Mouse (Mus musculus) hindbrain, embryonic 13.5 days (tissue): Measurements from ENCODE around the gene Gucy1a1. TPM values are rescaled to one million over a fixed set of nuclear protein-coding genes. Genes with fewer than 3 reads are reported as not detected.

Experiments used
- ATAC-seq: fragments of 200-750 bp; cut with Nextera tagmentation; 2 replicates; pipeline ENCODE4 v1.8.0; 2017; ENCODE audit warnings: moderate TSS enrichment; ENCODE audit not compliant: low FRiP score
- H3K27ac ChIP-seq: fragments of 300-500 bp; sonication (generic); 2 replicates; pipeline ENCODE4 v1.5.1; 2015; ENCODE audit warnings: inconsistent platforms, mild to moderate bottlenecking, moderate library complexity
- H3K27me3 ChIP-seq: fragments of 300-500 bp; sonication (generic); 2 replicates; pipeline ENCODE4 v1.6.1; 2015; ENCODE audit warnings: mild to moderate bottlenecking, inconsistent platforms
- H3K36me3 ChIP-seq: fragments of 300-500 bp; sonication (generic); 2 replicates; pipeline ENCODE4 v1.6.1; 2015; ENCODE audit warnings: mild to moderate bottlenecking, inconsistent platforms
- H3K4me1 ChIP-seq: fragments of 300-500 bp; sonication (generic); replicated peaks from 2 replicates; pipeline ENCODE4 v1.6.1; 2015; ENCODE audit warnings: inconsistent platforms
- H3K4me2 ChIP-seq: fragments of 300-500 bp; sonication (generic); 2 replicates; pipeline ENCODE4 v1.6.1; 2015; ENCODE audit warnings: inconsistent platforms, mild to moderate bottlenecking, moderate library complexity
- H3K4me3 ChIP-seq: fragments of 300-500 bp; sonication (generic); 2 replicates; pipeline ENCODE4 v1.5.1; 2015; ENCODE audit warnings: mild to moderate bottlenecking, inconsistent platforms
- H3K9ac ChIP-seq: fragments of 300-500 bp; sonication (generic); 2 replicates; pipeline ENCODE4 v1.6.1; 2015; ENCODE audit warnings: mild to moderate bottlenecking, inconsistent platforms
- H3K9me3 ChIP-seq: fragments of 300-500 bp; sonication (generic); 2 replicates; pipeline ENCODE4 v1.6.1; 2016; ENCODE audit warnings: inconsistent platforms
- WGBS: fragments of 180-500 bp; shearing (Covaris S2); methylation state at CpG from one replicate; pipeline ENCODE4 v1.1.7; 2015; 5-methylcytosine and 5-hydroxymethylcytosine counted together
- polyA plus RNA-seq: library from polyadenylated mRNA; unstranded; fragments of >200 nt; fragmentation: Nextera tagmentation; extraction: Ambion mirVana; gene quantifications from 2 replicates; pipeline ENCODE4 v1.2.1, GENCODE M21; 2015

Gene Gucy1a1
- polyA plus RNA-seq, 1 experiment from 2014 or later: 15.3 TPM

GRCm38 (mm10) chr3:82138002-82138667 is 7.5 kb downstream of the Gucy1a1 start:
- Histone ChIP-seq H3K9me3 (no peaks in the 10 kb centered on the region), H3K4me2 (no peak overlapping the region), H3K27ac (no peak overlapping the region), H3K4me1 (0 out of 2 replicates have a peak, but pooled peaks cover 3% of the 10 kb centered on the region), H3K36me3 (no peaks in the 10 kb centered on the region), H3K4me3 (no peak overlapping the region), H3K27me3 (no peaks in the 10 kb centered on the region), H3K9ac (no peak overlapping the region)
- 73% methylated on average over 13 of the region's 13 CpGs for WGBS
- no peak for ATAC-seq

- no peaks in the 10 kb centered on the region for H3K9me3 ChIP-seq
- 76% methylated on average over 1 of the region's 1 CpGs for WGBS
- 0 out of 2 replicates have a peak, but pooled peaks cover 3% of the 10 kb centered on the region for H3K4me1 ChIP-seq
- H3K4me3 ChIP-seq: no peak overlapping the region
- no peaks in the 10 kb centered on the region for H3K36me3 ChIP-seq
- no peak overlapping the region for H3K9ac ChIP-seq
- ATAC-seq: no peak
- H3K27ac ChIP-seq: no peak overlapping the region
- no peak overlapping the region for H3K4me2 ChIP-seq
- H3K27me3 ChIP-seq: no peaks in the 10 kb centered on the region
These were observed 10.1 kb downstream of the Gucy1a1 start for GRCm38 (mm10) chr3:82135483-82135882.

DNA sequence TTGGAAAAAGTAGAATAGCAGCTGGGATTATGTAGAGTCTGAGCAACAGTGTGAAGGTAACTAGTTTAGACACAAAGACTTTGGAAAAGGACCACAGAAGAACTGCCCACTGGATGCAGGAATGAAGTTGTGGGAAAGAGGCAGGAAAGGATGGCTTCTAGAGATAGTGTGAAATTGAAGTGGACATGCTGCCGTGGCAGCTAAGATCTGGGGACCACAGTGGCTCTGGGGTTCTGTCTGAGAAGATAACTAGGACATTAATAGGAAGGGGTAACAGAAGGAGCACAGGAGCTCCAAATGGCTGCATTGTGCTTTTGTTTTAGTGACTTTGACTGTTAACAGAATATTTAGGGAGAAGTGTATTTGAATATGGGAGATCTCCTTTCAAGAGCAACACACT is 16.3 kb downstream of the Gucy1a1 start:
- no peak overlapping the region for H3K9ac ChIP-seq
- no peak overlapping the region for H3K27ac ChIP-seq
- H3K4me2 ChIP-seq: no peak overlapping the region
- H3K27me3 ChIP-seq: no peaks in the 10 kb centered on the region
- no peak overlapping the region for H3K4me3 ChIP-seq
- WGBS: 71% methylated on average over 1 of the region's 1 CpGs
- no peaks in the 10 kb centered on the region for H3K4me1 ChIP-seq
- ATAC-seq: no peak
- no peaks in the 10 kb centered on the region for H3K36me3 ChIP-seq
- no peaks in the 10 kb centered on the region for H3K9me3 ChIP-seq

- no peak for ATAC-seq
- no peak overlapping the region for H3K4me3 ChIP-seq
- H3K4me2 ChIP-seq: no peak overlapping the region
- no peaks in the 10 kb centered on the region for H3K36me3 ChIP-seq
- H3K9me3 ChIP-seq: no peaks in the 10 kb centered on the region
- H3K27ac ChIP-seq: no peak overlapping the region
- H3K9ac ChIP-seq: no peak overlapping the region
- no peaks in the 10 kb centered on the region for H3K4me1 ChIP-seq
- 82% methylated on average over 1 of the region's 1 CpGs for WGBS
- H3K27me3 ChIP-seq: no peaks in the 10 kb centered on the region
These were observed 21.0 kb downstream of the Gucy1a1 start for GRCm38 (mm10) chr3:82124567-82124966.

DNA sequence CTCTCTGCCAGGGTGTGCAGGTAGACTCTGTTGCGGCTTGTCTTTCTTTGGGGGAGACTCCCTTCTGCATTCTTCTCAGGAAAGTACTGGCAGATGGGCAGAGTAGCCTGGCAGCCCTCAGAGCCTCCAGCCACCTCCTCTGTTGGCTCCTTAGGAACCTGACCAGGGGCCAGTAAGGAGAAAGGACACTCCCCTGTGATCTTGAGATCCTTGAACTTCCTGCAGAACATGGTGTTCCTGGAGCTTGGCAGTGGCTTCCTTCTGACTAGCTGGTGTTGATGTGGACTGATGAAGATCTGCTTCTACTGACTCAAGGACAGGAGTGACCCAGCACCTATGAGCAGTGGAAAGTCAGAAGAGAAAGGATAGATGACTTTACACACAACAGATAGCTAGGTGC is 26.7 kb downstream of the Gucy1a1 start:
- H3K4me3 ChIP-seq: no peak overlapping the region
- H3K4me2 ChIP-seq: no peak overlapping the region
- H3K9me3 ChIP-seq: no peaks in the 10 kb centered on the region
- whole genome bisulfite sequencing: 97% methylated on average over 1 of the region's 1 CpGs
- no peak overlapping the region for H3K27ac ChIP-seq
- no peaks in the 10 kb centered on the region for H3K27me3 ChIP-seq
- H3K9ac ChIP-seq: no peak overlapping the region
- H3K4me1 ChIP-seq: no peaks in the 10 kb centered on the region
- H3K36me3 ChIP-seq: no peaks in the 10 kb centered on the region
- no peak for ATAC-seq

GRCm38 (mm10) chr3:82112439-82112838 is 33.1 kb downstream of the Gucy1a1 start:
- no peak overlapping the region for H3K9ac ChIP-seq
- H3K4me1 ChIP-seq: no peaks in the 10 kb centered on the region
- H3K36me3 ChIP-seq: no peaks in the 10 kb centered on the region
- ATAC-seq: no peak
- H3K27ac ChIP-seq: no peak overlapping the region
- no peak overlapping the region for H3K4me3 ChIP-seq
- WGBS: 76% methylated on average over 2 of the region's 2 CpGs
- H3K4me2 ChIP-seq: no peak overlapping the region
- H3K27me3 ChIP-seq: no peaks in the 10 kb centered on the region
- H3K9me3 ChIP-seq: no peaks in the 10 kb centered on the region

DNA sequence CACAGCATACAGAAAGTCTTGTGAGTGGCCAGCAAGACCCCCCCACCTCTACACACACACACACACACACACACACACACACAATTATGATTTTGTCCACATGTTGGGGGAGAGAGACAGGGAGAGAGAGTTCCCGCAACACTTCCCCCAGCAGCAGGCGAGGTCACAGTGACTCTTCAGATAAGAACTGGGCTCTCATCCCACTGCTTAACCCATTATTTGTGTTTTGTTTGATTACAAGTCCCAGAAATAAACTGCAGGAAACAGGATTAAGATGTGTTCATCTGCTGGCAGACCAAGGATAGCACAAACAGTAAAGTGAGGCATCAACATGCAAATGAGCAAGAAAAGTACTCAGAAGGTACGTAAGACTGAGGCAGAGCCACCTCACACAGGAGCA is 33.6 kb downstream of the Gucy1a1 start:
- no peaks in the 10 kb centered on the region for H3K36me3 ChIP-seq
- H3K9ac ChIP-seq: no peak overlapping the region
- no peaks in the 10 kb centered on the region for H3K27me3 ChIP-seq
- 72% methylated on average over 3 of the region's 3 CpGs for WGBS
- H3K27ac ChIP-seq: no peak overlapping the region
- H3K4me1 ChIP-seq: no peaks in the 10 kb centered on the region
- H3K9me3 ChIP-seq: no peaks in the 10 kb centered on the region
- no peak overlapping the region for H3K4me3 ChIP-seq
- ATAC-seq: no peak
- H3K4me2 ChIP-seq: no peak overlapping the region

DNA sequence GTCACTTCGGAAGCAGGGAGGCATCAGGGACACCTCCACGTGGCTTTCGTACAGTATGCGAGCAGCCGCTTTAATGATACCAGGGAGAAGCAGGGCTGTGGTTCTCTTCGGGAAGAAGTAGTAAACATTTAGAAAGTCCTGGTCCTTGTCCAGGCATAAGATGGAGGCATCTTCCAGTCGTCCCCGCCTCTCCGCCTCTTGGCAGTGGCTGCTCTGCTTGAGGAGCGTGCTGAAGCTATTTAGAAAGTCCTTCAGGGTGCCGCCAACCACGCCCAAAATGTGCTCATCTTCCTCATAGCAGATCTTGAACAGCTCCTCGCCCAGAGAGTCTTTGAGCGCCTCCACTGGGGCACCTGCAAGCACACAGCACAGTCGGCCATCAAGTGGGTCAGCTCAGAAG is 36.6 kb downstream of the Gucy1a1 start:
- WGBS: 95% methylated on average over 15 of the region's 15 CpGs

DNA sequence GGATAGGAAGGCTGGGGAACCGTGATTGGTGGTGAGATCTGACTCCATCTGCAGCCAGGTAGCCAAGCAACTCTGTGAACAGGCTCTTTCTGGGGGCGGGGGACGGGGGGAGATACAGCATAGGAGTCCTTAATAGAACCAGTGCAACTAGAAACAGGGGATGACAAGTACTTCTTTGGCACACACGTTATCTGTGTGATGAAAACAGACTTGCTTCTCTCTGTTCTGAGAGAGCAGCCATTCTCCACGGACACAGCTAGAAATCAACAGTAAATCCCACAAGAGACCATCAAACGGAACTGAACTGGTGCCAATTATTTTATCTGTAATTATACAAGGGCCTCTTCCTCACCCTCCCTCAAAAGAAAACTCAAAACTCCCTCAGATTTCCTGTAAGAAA is 41.4 kb downstream of the Gucy1a1 start:
- no peaks in the 10 kb centered on the region for H3K27me3 ChIP-seq
- no peaks in the 10 kb centered on the region for H3K36me3 ChIP-seq
- no peak overlapping the region for H3K4me2 ChIP-seq
- no peaks in the 10 kb centered on the region for H3K4me1 ChIP-seq
- 84% methylated on average over 6 of the region's 6 CpGs for WGBS
- no peaks in the 10 kb centered on the region for H3K9me3 ChIP-seq
- no peak overlapping the region for H3K9ac ChIP-seq
- no peak overlapping the region for H3K27ac ChIP-seq
- H3K4me3 ChIP-seq: no peak overlapping the region
- no peak for ATAC-seq

More for the DNA sequence above, 36.6 kb downstream of the Gucy1a1 start:
- Histone ChIP-seq H3K4me1 (no peaks in the 10 kb centered on the region), H3K27ac (no peak overlapping the region), H3K9ac (no peak overlapping the region), H3K36me3 (no peaks in the 10 kb centered on the region), H3K4me2 (no peak overlapping the region), H3K4me3 (no peak overlapping the region), H3K9me3 (no peaks in the 10 kb centered on the region), H3K27me3 (no peaks in the 10 kb centered on the region)
- no peak for ATAC-seq

- H3K9me3 ChIP-seq: no peaks in the 10 kb centered on the region
- H3K4me2 ChIP-seq: no peak overlapping the region
- WGBS: 89% methylated on average over 6 of the region's 6 CpGs
- no peaks in the 10 kb centered on the region for H3K27me3 ChIP-seq
- H3K36me3 ChIP-seq: no peaks in the 10 kb centered on the region
- H3K4me3 ChIP-seq: no peak overlapping the region
- no peaks in the 10 kb centered on the region for H3K4me1 ChIP-seq
- ATAC-seq: no peak
- H3K9ac ChIP-seq: no peak overlapping the region
- H3K27ac ChIP-seq: no peak overlapping the region
These were observed 46.5 kb downstream of the Gucy1a1 start for GRCm38 (mm10) chr3:82099127-82099526.

DNA sequence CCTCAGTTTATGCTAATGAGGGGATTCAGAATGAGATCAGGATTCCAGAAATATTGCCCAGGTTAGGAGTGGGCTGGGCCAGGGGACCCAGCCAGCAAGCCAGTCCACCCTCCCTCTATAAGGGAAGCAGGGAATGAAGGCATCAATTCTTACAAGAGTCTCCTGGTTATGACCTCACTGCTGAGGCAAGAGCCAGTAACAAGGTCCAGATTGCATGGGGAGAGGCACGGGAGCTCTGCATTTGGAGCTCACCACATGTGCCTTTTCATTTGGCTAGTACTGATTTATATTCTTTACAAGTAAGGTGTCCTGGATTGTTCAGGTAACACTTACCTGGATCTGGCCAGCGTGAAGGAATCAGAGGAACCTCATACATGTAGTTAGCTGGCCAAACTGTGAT is 48.8 kb downstream of the Gucy1a1 start:
- Histone ChIP-seq H3K4me2 (no peak overlapping the region), H3K36me3 (no peaks in the 10 kb centered on the region), H3K4me1 (no peaks in the 10 kb centered on the region), H3K4me3 (no peak overlapping the region), H3K27me3 (no peaks in the 10 kb centered on the region), H3K9ac (no peak overlapping the region), H3K27ac (no peak overlapping the region), H3K9me3 (no peaks in the 10 kb centered on the region)
- WGBS: 76% methylated on average over 2 of the region's 2 CpGs
- no peak for ATAC-seq

DNA sequence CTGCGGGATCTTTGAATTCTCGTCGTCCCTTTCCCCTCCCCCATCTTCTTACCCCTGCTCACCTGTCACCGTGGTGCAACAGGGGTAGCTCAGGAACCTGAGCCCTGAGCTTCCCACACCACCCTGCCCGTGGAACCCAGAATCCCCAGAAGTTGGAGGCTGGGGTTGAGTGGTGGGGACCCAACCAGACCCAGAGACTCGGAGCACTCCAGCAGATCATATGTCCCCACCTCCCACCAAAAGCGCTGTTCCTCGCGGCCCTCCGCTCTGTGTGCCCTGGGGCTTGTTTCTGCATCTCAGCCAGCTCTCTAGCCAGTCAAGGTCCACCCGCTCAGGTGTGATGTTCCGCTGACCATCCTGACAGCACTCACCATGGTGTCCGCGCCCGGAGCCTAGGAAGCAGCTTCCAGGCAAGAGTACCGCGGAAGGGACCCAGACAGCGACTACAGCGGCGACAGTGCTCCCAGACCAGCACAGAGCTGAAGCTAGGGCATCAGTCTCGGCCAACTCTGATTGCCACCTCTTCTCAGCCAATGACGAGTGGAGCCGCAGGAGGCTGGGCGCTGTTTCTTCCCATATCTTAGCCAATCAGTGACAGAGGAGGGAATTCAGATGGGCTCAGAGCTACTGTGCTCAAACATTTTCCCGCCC is 71.3 kb downstream of the Gucy1a1 start, which contains the start of gene Gucy1b1:
Gene Gucy1b1, minus strand, starts transcription at position 489 of the 651 bp plus-strand sequence.
- ATAC-seq: peak; percentile 99
- peaks cover 15% of the 10 kb centered on the region for H3K4me1 ChIP-seq
- H3K27ac ChIP-seq: peak within 1 kb of the TSS; percentile 86
- H3K27me3 ChIP-seq: no peaks in the 10 kb centered on the region
- H3K4me3 ChIP-seq: peak within 1 kb of the TSS; percentile 63
- H3K9me3 ChIP-seq: no peaks in the 10 kb centered on the region
- no peaks in the 10 kb centered on the region for H3K36me3 ChIP-seq
- peak within 1 kb of the TSS; percentile 84 for H3K9ac ChIP-seq
- peak within 1 kb of the TSS; percentile 93 for H3K4me2 ChIP-seq
- WGBS: under 1% methylated on average over 25 of the region's 25 CpGs

DNA sequence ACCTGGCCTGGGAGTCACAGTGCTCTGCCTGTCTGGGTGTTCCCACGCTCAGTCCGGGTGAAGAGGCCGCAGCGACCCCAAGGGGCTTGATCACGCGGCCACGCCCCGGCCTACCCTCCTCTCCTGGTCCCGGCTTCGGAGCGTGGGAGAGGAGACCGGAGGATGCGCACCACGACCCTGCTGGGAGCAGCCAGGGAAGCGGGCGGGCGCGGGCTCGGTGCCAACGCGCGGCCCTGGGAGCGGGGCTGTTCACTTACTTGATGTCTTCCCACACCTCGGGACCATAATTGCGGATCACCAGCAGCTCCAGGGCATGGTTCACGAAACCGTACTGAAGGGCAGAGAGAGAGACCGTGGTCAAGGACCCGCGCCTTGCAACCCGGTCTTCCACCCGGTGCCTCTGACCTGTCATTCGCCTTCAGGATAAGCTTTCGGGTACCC is 71.8 kb downstream of the Gucy1a1 start:
- WGBS: under 1% methylated on average over 34 of the region's 34 CpGs
- Histone ChIP-seq H3K27ac (peak overlapping the region; percentile 86), H3K4me1 (peaks cover 15% of the 10 kb centered on the region), H3K36me3 (no peaks in the 10 kb centered on the region), H3K9ac (peak overlapping the region; percentile 84), H3K4me3 (peak overlapping the region; percentile 63), H3K27me3 (no peaks in the 10 kb centered on the region), H3K9me3 (no peaks in the 10 kb centered on the region), H3K4me2 (peak overlapping the region; percentile 93)
- peak; percentile 69 for ATAC-seq
